Mouse (Mus musculus) hematopoietic multipotent progenitor cell, adult 10-12 weeks (in vitro differentiated cells): ENCODE results near the gene Gm9049. TPM values are rescaled to one million over a fixed set of nuclear protein-coding genes. Genes with fewer than 3 reads are reported as not detected.

Source experiments
- polyA plus RNA-seq: library from polyadenylated mRNA; stranded (reverse); fragments of >175 nt; gene quantifications from 2 replicates; pipeline ENCODE4 v1.2.3, GENCODE M21; 2012; ENCODE audit warnings: low replicate concordance

The Gm9049 gene
- polyA plus RNA-seq, result not detected in 2 replicates

DNA sequence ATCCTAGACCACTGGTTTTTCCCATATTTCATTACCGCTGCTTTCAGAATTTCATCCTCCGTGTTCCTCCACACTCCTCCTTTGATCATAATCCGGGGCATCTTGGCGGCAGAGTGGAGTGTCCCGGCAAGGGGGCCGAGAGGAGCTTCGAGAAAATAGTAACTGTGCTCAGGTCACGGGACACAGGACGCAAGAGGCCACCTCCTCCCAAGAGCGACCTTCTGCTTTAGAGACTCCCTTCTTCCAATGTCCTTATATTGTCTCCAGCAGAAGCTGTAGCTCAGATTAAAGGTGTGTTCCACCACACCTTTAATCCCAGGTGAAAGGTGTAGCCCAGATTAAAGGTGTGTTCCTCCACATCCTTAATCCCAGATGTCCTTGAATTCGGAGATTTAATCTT lies at the start of gene Gm9049:
Gene Gm9049 (minus strand): TSS at position 101 of the 400 bp plus-strand sequence.

DNA sequence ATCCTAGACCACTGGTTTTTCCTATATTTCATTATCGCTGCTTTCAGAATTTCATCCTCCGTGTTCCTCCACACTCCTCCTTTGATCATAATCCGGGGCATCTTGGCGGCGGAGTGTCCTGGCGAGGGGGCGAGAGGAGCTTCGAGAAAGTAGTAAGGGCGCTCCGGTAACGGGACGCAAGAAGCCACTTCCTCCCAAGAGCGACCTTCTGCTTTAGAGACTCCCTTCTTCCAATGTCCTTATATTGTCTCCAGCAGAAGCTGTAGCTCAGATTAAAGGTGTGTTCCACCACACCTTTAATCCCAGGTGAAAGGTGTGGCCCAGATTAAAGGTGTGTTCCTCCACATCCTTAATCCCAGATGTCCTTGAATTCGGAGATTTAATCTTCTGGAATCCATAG lies 5.3 kb downstream of the Gm9049 start, which contains the start of gene Gm9048:
Gene Gm9048 (minus strand): TSS at position 101 of the 400 bp plus-strand sequence.

DNA sequence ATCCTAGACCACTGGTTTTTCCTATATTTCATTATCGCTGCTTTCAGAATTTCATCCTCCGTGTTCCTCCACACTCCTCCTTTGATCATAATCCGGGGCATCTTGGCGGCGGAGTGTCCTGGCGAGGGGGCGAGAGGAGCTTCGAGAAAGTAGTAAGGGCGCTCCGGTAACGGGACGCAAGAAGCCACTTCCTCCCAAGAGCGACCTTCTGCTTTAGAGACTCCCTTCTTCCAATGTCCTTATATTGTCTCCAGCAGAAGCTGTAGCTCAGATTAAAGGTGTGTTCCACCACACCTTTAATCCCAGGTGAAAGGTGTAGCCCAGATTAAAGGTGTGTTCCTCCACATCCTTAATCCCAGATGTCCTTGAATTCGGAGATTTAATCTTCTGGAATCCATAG lies 10.8 kb downstream of the Gm9049 start, which contains the start of gene Gm9046:
Gene Gm9046 (minus strand): TSS at position 101 of the 400 bp plus-strand sequence.

DNA sequence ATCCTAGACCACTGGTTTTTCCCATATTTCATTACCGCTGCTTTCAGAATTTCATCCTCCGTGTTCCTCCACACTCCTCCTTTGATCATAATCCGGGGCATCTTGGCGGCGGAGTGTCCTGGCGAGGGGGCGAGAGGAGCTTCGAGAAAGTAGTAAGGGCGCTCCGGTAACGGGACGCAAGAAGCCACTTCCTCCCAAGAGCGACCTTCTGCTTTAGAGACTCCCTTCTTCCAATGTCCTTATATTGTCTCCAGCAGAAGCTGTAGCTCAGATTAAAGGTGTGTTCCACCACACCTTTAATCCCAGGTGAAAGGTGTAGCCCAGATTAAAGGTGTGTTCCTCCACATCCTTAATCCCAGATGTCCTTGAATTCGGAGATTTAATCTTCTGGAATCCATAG lies 16.2 kb downstream of the Gm9049 start, which contains the start of gene Gm9045:
Gene Gm9045 (minus strand): TSS at position 101 of the 400 bp plus-strand sequence.

DNA sequence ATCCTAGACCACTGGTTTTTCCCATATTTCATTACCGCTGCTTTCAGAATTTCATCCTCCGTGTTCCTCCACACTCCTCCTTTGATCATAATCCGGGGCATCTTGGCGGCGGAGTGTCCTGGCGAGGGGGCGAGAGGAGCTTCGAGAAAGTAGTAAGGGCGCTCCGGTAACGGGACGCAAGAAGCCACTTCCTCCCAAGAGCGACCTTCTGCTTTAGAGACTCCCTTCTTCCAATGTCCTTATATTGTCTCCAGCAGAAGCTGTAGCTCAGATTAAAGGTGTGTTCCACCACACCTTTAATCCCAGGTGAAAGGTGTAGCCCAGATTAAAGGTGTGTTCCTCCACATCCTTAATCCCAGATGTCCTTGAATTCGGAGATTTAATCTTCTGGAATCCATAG lies 21.6 kb downstream of the Gm9049 start, which contains the start of gene Gm9044:
Gene Gm9044 (minus strand): TSS at position 101 of the 400 bp plus-strand sequence.

DNA sequence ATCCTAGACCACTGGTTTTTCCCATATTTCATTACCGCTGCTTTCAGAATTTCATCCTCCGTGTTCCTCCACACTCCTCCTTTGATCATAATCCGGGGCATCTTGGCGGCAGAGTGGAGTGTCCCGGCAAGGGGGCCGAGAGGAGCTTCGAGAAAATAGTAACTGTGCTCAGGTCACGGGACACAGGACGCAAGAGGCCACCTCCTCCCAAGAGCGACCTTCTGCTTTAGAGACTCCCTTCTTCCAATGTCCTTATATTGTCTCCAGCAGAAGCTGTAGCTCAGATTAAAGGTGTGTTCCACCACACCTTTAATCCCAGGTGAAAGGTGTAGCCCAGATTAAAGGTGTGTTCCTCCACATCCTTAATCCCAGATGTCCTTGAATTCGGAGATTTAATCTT lies 27.0 kb downstream of the Gm9049 start, which contains the start of gene Gm9040:
Gene Gm9040 (minus strand): TSS at position 101 of the 400 bp plus-strand sequence.

Other genes starting within 250 kb of the Gm9049 start
- 12.9 and 30.3 TPM in 2 replicates for gene Mdm1, start 212.3 kb downstream of the Gm9049 start, polyA plus RNA-seq
- gene Il22, start 149.2 kb downstream of the Gm9049 start, polyA plus RNA-seq, result not detected in 2 replicates
- not detected in 2 replicates for gene Gm32717, start 113.3 kb downstream of the Gm9049 start, polyA plus RNA-seq
- not detected in 2 replicates for gene Gm32802, start 95.4 kb downstream of the Gm9049 start, polyA plus RNA-seq
- gene Iltifb, start 59.1 kb downstream of the Gm9049 start, polyA plus RNA-seq, result not detected in 2 replicates
- gene Gm9040, start 27.1 kb downstream of the Gm9049 start, polyA plus RNA-seq, result not detected in 2 replicates
- gene Gm9044, start 21.7 kb downstream of the Gm9049 start, polyA plus RNA-seq, result not detected in 2 replicates
- not detected in 2 replicates for gene Gm9045, start 16.3 kb downstream of the Gm9049 start, polyA plus RNA-seq
- not detected in 2 replicates for gene Gm9046, start 10.8 kb downstream of the Gm9049 start, polyA plus RNA-seq
- not detected in 2 replicates for gene Gm9048, start 5.4 kb downstream of the Gm9049 start, polyA plus RNA-seq
- gene Ifng, start 86.9 kb upstream of the Gm9049 start, polyA plus RNA-seq, result 0.23 and 0.55 TPM in 2 replicates